Mouse (Mus musculus): Measurements from ENCODE around the gene Prkar1b. TPM values are rescaled to one million over a fixed set of nuclear protein-coding genes. Genes with fewer than 3 reads are reported as not detected.

Gene Prkar1b
- 10 to 100 TPM; 44.4 to 67.4 TPM for total RNA-seq (2021)
- long read RNA-seq, experiment 1, transcript Prkar1b-201 (11 exons, 2,637 nt): major isoform, 83 of 95 reads
- long read RNA-seq, experiment 1, partial matches to known transcripts: 8 of 95 reads
- long read RNA-seq, experiment 1, other reads (novel, unspliced or antisense): 4 of 95 reads
- long read RNA-seq, experiment 2, transcript Prkar1b-201 (11 exons, 2,637 nt): major isoform, 30 of 51 reads
- long read RNA-seq, experiment 2, partial matches to known transcripts: 8 of 51 reads
- long read RNA-seq, experiment 2, other reads (novel, unspliced or antisense): 13 of 51 reads

GRCm38 (mm10) chr5:139149681-139150602 lies at the start of gene Prkar1b, which contains the start of gene Dnaaf5:
Gene Prkar1b, minus strand, starts transcription at chr5:139150001.
Gene Dnaaf5, plus strand, starts transcription at chr5:139150223.
- peak; percentile 92 to 94 for DNase-seq (ENCODE audit: low spot score in 2 of 2)

- DNase-seq (ENCODE audit: low spot score in 2 of 2): no peak
These were observed 49.8 kb upstream of the Prkar1b start for GRCm38 (mm10) chr5:139199636-139199994.

GRCm38 (mm10) chr5:139198779-139199178 lies 49.0 kb upstream of the Prkar1b start:
- DNase-seq (ENCODE audit: low spot score in 2 of 2): no peak

GRCm38 (mm10) chr5:139190958-139191357 lies 41.2 kb upstream of the Prkar1b start:
- no peak for DNase-seq (ENCODE audit: low spot score in 2 of 2)

- no peak for DNase-seq (ENCODE audit: low spot score in 2 of 2)
These were observed 39.9 kb upstream of the Prkar1b start for GRCm38 (mm10) chr5:139189726-139190125.

GRCm38 (mm10) chr5:139184897-139185296 lies 35.1 kb upstream of the Prkar1b start:
- DNase-seq (ENCODE audit: low spot score in 2 of 2): no peak

GRCm38 (mm10) chr5:139183601-139184000 lies 33.8 kb upstream of the Prkar1b start:
- DNase-seq (ENCODE audit: low spot score in 2 of 2): peak in 1 of 2 experiments; percentile 22

- DNase-seq (ENCODE audit: low spot score in 2 of 2): no peak
These were observed 33.3 kb upstream of the Prkar1b start for GRCm38 (mm10) chr5:139183131-139183530.

GRCm38 (mm10) chr5:139178895-139179631 lies 29.3 kb upstream of the Prkar1b start:
- DNase-seq (ENCODE audit: low spot score in 2 of 2): peak; percentile 77 to 86

GRCm38 (mm10) chr5:139174556-139175547 lies 25.1 kb upstream of the Prkar1b start:
- DNase-seq (ENCODE audit: low spot score in 2 of 2): peak in 1 of 2 experiments; percentile 31

- no peak for DNase-seq (ENCODE audit: low spot score in 2 of 2)
These were observed 24.3 kb upstream of the Prkar1b start for GRCm38 (mm10) chr5:139174141-139174540.

- no peak for DNase-seq (ENCODE audit: low spot score in 2 of 2)
These were observed 22.1 kb upstream of the Prkar1b start for GRCm38 (mm10) chr5:139171929-139172328.

GRCm38 (mm10) chr5:139167548-139167947 lies 17.7 kb upstream of the Prkar1b start:
- no peak for DNase-seq (ENCODE audit: low spot score in 2 of 2)

GRCm38 (mm10) chr5:139166781-139167361 lies 17.1 kb upstream of the Prkar1b start:
- DNase-seq (ENCODE audit: low spot score in 2 of 2): no peak

- no peak for DNase-seq (ENCODE audit: low spot score in 2 of 2)
These were observed 11.8 kb upstream of the Prkar1b start for GRCm38 (mm10) chr5:139161632-139162031.

- DNase-seq (ENCODE audit: low spot score in 2 of 2): no peak
These were observed 11.1 kb upstream of the Prkar1b start for GRCm38 (mm10) chr5:139160899-139161298.

GRCm38 (mm10) chr5:139150603-139151031 lies 816 bp upstream of the Prkar1b start:
- DNase-seq (ENCODE audit: low spot score in 2 of 2): peak in 1 of 2 experiments; percentile 31

GRCm38 (mm10) chr5:139149006-139149672 lies 662 bp downstream of the Prkar1b start:
- no peak for DNase-seq (ENCODE audit: low spot score in 2 of 2)
